Mouse (Mus musculus): ENCODE results near the gene Rbm26.

DNA sequence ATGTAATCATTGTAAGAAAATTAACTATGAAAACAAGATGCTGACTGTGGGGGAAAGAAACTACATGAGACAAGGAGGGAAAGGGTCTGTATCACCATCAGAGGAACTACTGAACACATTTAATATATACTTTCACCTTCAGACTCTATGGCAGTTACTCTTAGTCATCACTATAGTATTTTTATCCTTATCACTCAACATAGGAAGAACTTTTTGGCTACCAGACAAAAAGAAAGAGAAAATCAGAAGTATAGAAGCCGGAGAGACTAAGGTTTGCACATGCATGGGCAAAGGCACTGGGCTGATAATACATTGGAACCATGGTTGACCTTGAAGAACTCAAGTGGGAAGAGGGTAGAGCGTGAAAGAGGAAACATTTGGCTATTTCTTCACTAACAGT is 70.9 kb downstream of the Rbm26 start:
- TF ChIP-seq CTCF (IDR thresholded peaks at IDR 0.05; ENCODE audit: control insufficient read depth, insufficient read depth, insufficient read length) (no peak), USF1 (IDR thresholded peaks at IDR 0.05; ENCODE audit: low read depth) (no peak), CEBPB (IDR thresholded peaks at IDR 0.05; ENCODE audit: low read depth) (no peak), MAX (IDR thresholded peaks at IDR 0.05) (no peak)
